Mouse (Mus musculus) CH12.LX (cell line): ENCODE data around the gene Dixdc1. TPM values are rescaled to one million over a fixed set of nuclear protein-coding genes. Genes with fewer than 3 reads are reported as not detected.

ENCODE experiments used
- DNase-seq: peaks from one replicate; pipeline ENCODE4 v3.0.0-alpha.2; 2013; ENCODE audit errors: extremely low read depth
- H3K27ac ChIP-seq: 2 replicates; pipeline ENCODE4 v1.5.1; 2012; ENCODE audit warnings: low read depth, mild to moderate bottlenecking, control low read depth, moderate library complexity; ENCODE audit not compliant: insufficient read depth
- H3K27me3 ChIP-seq: replicated peaks from 2 replicates; pipeline ENCODE3; 2012; ENCODE audit warnings: inconsistent platforms
- H3K36me3 ChIP-seq, 2 experiments: replicated peaks in 1 of 2; 2 replicates each; pipeline versions ENCODE3 to v1.6.1; 2012; ENCODE audit warnings: inconsistent platforms in 1 of 2, low read length in 1 of 2, mild to moderate bottlenecking in 1 of 2, mixed read lengths in 1 of 2, moderate library complexity in 1 of 2; ENCODE audit not compliant: control insufficient read depth in 1 of 2, insufficient read depth in 1 of 2
- H3K4me1 ChIP-seq, 2 experiments: 2 replicates each; pipeline ENCODE4 v1.6.1; 2012; ENCODE audit warnings: inconsistent platforms in 1 of 2, moderate library complexity in 1 of 2; ENCODE audit not compliant: insufficient read depth in 2 of 2, control insufficient read depth in 1 of 2
- H3K4me2 ChIP-seq: 2 replicates; pipeline ENCODE4 v1.6.1; 2012; ENCODE audit warnings: low read depth, mild to moderate bottlenecking, control low read depth; ENCODE audit not compliant: poor library complexity, insufficient read depth, severe bottlenecking
- H3K4me3 ChIP-seq, 3 experiments: fragments of 150-350 bp in 1 of 3; sonication (generic) in 1 of 3; replicated peaks in 1 of 3; 2 replicates each; pipeline versions ENCODE3 to v1.5.1; 2011 to 2012; ENCODE audit warnings: low read depth in 2 of 3, low read length in 2 of 3, mild to moderate bottlenecking in 2 of 3, moderate library complexity in 2 of 3, control low read depth in 1 of 3, improper control_type of control experiment in 1 of 3, inconsistent platforms in 1 of 3, mixed read lengths in 1 of 3; ENCODE audit not compliant: poor library complexity in 1 of 3
- H3K79me2 ChIP-seq: replicated peaks from 2 replicates; pipeline ENCODE4 v1.6.1; 2012; ENCODE audit warnings: mild to moderate bottlenecking, moderate library complexity; ENCODE audit not compliant: control insufficient read depth, poor library complexity, insufficient read depth, severe bottlenecking; ENCODE audit errors: extremely low read depth
- H3K9ac ChIP-seq: 2 replicates; pipeline ENCODE4 v1.6.1; 2012; ENCODE audit warnings: low read depth, mild to moderate bottlenecking, control low read depth, moderate library complexity; ENCODE audit not compliant: insufficient read depth
- H3K9me3 ChIP-seq: replicated peaks from 2 replicates; pipeline ENCODE3; 2012; ENCODE audit warnings: low read length, inconsistent platforms, mixed read lengths
- BHLHE40 ChIP-seq: IDR thresholded peaks from 2 replicates; pipeline ENCODE4 v1.6.1; 2011; ENCODE audit warnings: mild to moderate bottlenecking, low read depth, low read length, improper control_type of control experiment
- EP300 ChIP-seq: IDR thresholded peaks from 2 replicates; pipeline ENCODE4 v1.6.1; 2011; ENCODE audit warnings: low read length, improper control_type of control experiment
- HCFC1 ChIP-seq: IDR thresholded peaks from 2 replicates; pipeline ENCODE4 v1.6.1; 2012; ENCODE audit warnings: low read depth, mild to moderate bottlenecking, inconsistent platforms, low read length, improper control_type of control experiment
- IRF4 ChIP-seq: IDR thresholded peaks from 2 replicates; pipeline ENCODE4 v1.6.1; 2014; ENCODE audit warnings: low read depth, mild to moderate bottlenecking, inconsistent platforms, low read length, improper control_type of control experiment
- JUN ChIP-seq: IDR thresholded peaks from 2 replicates; pipeline ENCODE4 v1.6.1; 2011; ENCODE audit warnings: low read depth, mild to moderate bottlenecking, low read length, improper control_type of control experiment, moderate library complexity; ENCODE audit not compliant: insufficient read depth
- MAFK ChIP-seq: IDR thresholded peaks from 2 replicates; pipeline ENCODE4 v1.6.1; 2011; ENCODE audit warnings: low read length, improper control_type of control experiment; ENCODE audit not compliant: insufficient replicate concordance
- MAZ ChIP-seq: IDR thresholded peaks from 2 replicates; pipeline ENCODE4 v1.6.1; 2012; ENCODE audit warnings: low read depth, mild to moderate bottlenecking, inconsistent platforms, low read length, improper control_type of control experiment, moderate library complexity
- MYC ChIP-seq: IDR thresholded peaks from 2 replicates; pipeline ENCODE4 v1.6.1; 2011; ENCODE audit warnings: low read depth, mild to moderate bottlenecking, improper control_type of control experiment, low read length
- POLR2A ChIP-seq: IDR thresholded peaks from 2 replicates; pipeline ENCODE4 v1.6.1; 2011; ENCODE audit warnings: low read depth, mild to moderate bottlenecking, improper control_type of control experiment, low read length
- RAD21 ChIP-seq: IDR thresholded peaks from 2 replicates; pipeline ENCODE4 v1.6.1; 2011; ENCODE audit warnings: low read depth, mild to moderate bottlenecking, low read length, improper control_type of control experiment, moderate library complexity
- USF1 ChIP-seq: IDR thresholded peaks from 2 replicates; pipeline ENCODE4 v1.6.1; 2014; ENCODE audit warnings: low read depth, mild to moderate bottlenecking, inconsistent platforms, low read length, improper control_type of control experiment
- ZC3H11A ChIP-seq: IDR thresholded peaks from 2 replicates; pipeline ENCODE4 v1.6.1; 2012; ENCODE audit warnings: low read depth, mild to moderate bottlenecking, inconsistent platforms, low read length, improper control_type of control experiment
- ZKSCAN1 ChIP-seq: IDR thresholded peaks from 2 replicates; pipeline ENCODE4 v1.6.1; 2012; ENCODE audit warnings: low read depth, inconsistent platforms, low read length, improper control_type of control experiment, borderline replicate concordance
- ZMIZ1 ChIP-seq: IDR thresholded peaks from 2 replicates; pipeline ENCODE4 v1.6.1; 2012; ENCODE audit warnings: low read depth, mild to moderate bottlenecking, inconsistent platforms, low read length, improper control_type of control experiment
- dilution Hi-C: fragments of 300-500 bp; cut with MboI; formaldehyde crosslinking; loops from 2 replicates; pipeline ENCODE4 v1.14.3; 2020; ENCODE audit warnings: low sequenced_read_pairs; ENCODE audit not compliant: extremely low pct_unique_long_range_greater_than_20kb, extremely low pct_ligation_motif_present
- in situ Hi-C: fragments of 300-500 bp; cut with MboI; formaldehyde crosslinking; loops from 3 replicates; pipeline ENCODE4 v1.14.3; 2019; ENCODE audit warnings: low sequenced_read_pairs, low pct_ligation_motif_present, low pct_unique_long_range_greater_than_20kb, mixed read lengths
- polyA plus RNA-seq: library from polyadenylated mRNA; unstranded; fragments of >175 nt; gene quantifications from 2 replicates; pipeline ENCODE4 v1.2.1, GENCODE M21; 2012; ENCODE audit warnings: low read depth; ENCODE audit not compliant: insufficient read length
- total RNA-seq, 2 experiments: library from RNA; depleted of rRNA; stranded (reverse); fragments of 300-350 nt in 1 of 2; fragments of >200 nt in 1 of 2; gene quantifications; 2 replicates each; pipeline ENCODE4 v1.2.3; 2012 to 2014

Dixdc1 gene
- total and polyA plus RNA-seq, 3 experiments = 0.13 to 0.23 (median 0.21) TPM

DNA sequence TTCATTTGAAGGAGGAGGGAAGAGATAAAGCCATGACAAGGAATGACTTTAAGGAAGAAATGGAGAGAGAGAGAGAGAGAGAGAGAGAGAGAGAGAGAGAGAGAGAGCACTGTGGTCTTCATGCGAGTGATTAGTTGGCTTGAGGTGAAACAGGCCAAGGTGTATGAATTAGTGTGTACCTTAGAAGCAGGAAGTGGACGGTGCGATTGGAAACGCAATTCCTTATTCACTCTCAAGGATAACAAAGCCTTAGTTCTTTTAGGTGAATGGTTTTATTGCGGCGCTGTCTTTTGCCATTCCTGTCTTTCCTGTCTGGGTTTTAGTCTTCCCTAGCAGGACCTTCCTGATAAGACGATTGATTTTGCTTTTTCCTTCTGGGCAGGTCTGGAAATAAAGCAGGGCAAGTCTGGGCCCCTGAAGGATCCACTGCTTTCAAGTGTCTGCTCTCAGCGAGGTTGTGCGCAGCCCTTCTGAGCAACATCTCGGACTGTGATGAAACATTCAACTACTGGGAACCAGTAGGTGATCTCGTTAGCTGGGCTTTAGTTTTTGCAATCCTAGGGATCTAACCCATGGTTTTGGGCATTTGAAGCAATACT lies 36.9 kb upstream of the Dixdc1 start:
- H3K4me3 ChIP-seq = peak overlapping the region; percentile 76 to 89 (median 80)
- H3K27me3 ChIP-seq = no peaks in the 10 kb centered on the region
- no peak for DNase-seq
- in situ Hi-C loops = no loop called here
- H3K9ac ChIP-seq = peak overlapping the region; percentile 95; the same call in 1 of the 2 replicates
- peaks cover 24 to 51% of the 10 kb centered on the region in 2 experiments for H3K36me3 ChIP-seq
- no peaks in the 10 kb centered on the region for H3K9me3 ChIP-seq
- H3K4me1 ChIP-seq = peaks cover 3 to 13% of the 10 kb centered on the region in 2 experiments; a peak in 3 of 4 replicates
- TF ChIP-seq MYC = no peak
- TF ChIP-seq USF1 = no peak
- no peak for TF ChIP-seq MAZ
- TF ChIP-seq POLR2A = no peak
- TF ChIP-seq ZKSCAN1 = no peak
- TF ChIP-seq HCFC1 = no peak
- no peak for TF ChIP-seq RAD21
- TF ChIP-seq MAFK = no peak
- TF ChIP-seq ZC3H11A = no peak
- TF ChIP-seq JUN = no peak
- H3K4me2 ChIP-seq = peak overlapping the region; percentile 57; the same call in 1 of the 2 replicates
- H3K79me2 ChIP-seq = peaks cover 4% of the 10 kb centered on the region
- dilution Hi-C loops = no loop called here
- H3K27ac ChIP-seq = no peak overlapping the region

DNA sequence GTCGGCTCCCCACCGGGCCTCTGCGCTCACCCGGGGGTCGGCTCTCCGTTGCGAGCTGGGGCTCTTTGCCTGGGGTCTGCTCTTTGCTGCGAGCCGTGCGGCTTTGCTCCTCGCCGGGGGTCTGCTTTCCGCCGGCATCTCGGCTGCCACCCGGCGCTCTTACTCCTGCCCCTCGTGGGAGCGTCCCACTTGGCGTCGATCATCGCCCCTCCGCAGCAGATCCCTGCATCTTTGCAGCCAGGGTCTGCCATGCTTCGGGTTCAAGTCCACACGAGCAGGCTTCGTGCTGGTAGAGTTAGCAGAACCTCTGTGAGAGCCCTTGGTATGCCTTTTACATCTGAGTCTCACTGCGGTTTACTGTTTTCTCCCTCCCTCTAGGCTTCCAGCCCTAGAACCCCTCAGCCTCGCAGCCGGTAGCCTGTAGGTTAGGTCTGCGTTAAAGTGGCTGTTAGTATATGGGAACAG lies 36.4 kb upstream of the Dixdc1 start:
- Histone ChIP-seq H3K9me3 (no peaks in the 10 kb centered on the region), H3K4me3 (peak overlapping the region; percentile 76 to 89 (median 80)), H3K9ac (peak overlapping the region; percentile 95), H3K27me3 (no peaks in the 10 kb centered on the region), H3K4me1 (peaks cover 3 to 13% of the 10 kb centered on the region in 2 experiments; a peak in 3 of 4 replicates), H3K36me3 (peaks cover 21 to 50% of the 10 kb centered on the region in 2 experiments), H3K27ac (no peak overlapping the region), H3K79me2 (peaks cover 4% of the 10 kb centered on the region), H3K4me2 (peak overlapping the region; percentile 57)
- no peak for DNase-seq
- in situ Hi-C loops = no loop called here
- dilution Hi-C loops = no loop called here
- TF ChIP-seq POLR2A = no peak
- no peak for TF ChIP-seq ZMIZ1
- 0 out of 2 replicates have a peak, but pooled peaks have one; percentile 9 for TF ChIP-seq BHLHE40
- no peak for TF ChIP-seq JUN
- TF ChIP-seq EP300 = no peak
- no peak for TF ChIP-seq IRF4
